Mouse (Mus musculus): Measurements from ENCODE around the gene Prkcsh. TPM values are rescaled to one million over a fixed set of nuclear protein-coding genes. Genes with fewer than 3 reads are reported as not detected.

Gene Prkcsh
- polyA plus RNA-seq, 2 experiments, result 29.2 to 45.1 TPM

- H3K9ac ChIP-seq (replicated peaks), result no peak overlapping the region
- DNase-seq (ENCODE audit: low read depth in 3 of 3, low spot score in 3 of 3) (no peak), ATAC-seq (ENCODE audit: insufficient read depth) (no peak)
- TF ChIP-seq EP300 (IDR thresholded peaks at IDR 0.05; ENCODE audit: low read depth) (no peak), CTCF (IDR thresholded peaks at IDR 0.05; ENCODE audit: low read depth) (no peak)
- H3K27me3 ChIP-seq (ENCODE audit: control insufficient read depth, insufficient read depth, low read length), result peaks cover 30% of the 10 kb centered on the region
- no peak overlapping the region for H3K4me3 ChIP-seq (ENCODE audit: insufficient read depth in 1 of 2, low read depth in 2 of 2, low read length in 2 of 2)
- no peak overlapping the region for H3K27ac ChIP-seq
- no peak overlapping the region for H3K4me2 ChIP-seq (ENCODE audit: low read depth)
- H3K36me3 ChIP-seq (replicated peaks; ENCODE audit: control insufficient read depth, insufficient read depth, low read depth), result peaks cover 3% of the 10 kb centered on the region
- H3K4me1 ChIP-seq (replicated peaks; ENCODE audit: control insufficient read depth in 2 of 2, insufficient read depth in 2 of 2, low read length in 1 of 2), result 0 out of 4 replicates have a peak, but pooled peaks cover 0 to 2% of the 10 kb centered on the region in 2 experiments
- no peaks in the 10 kb centered on the region for H3K9me3 ChIP-seq (ENCODE audit: control insufficient read depth, low read length)
- 61% methylated on average over 9 of the region's 9 CpGs for WGBS (ENCODE audit: insufficient replicate concordance)
Observed at GRCm38 (mm10) chr9:22056303-22056910, 53.8 kb downstream of the Prkcsh start.

- H3K36me3 ChIP-seq (replicated peaks; ENCODE audit: control insufficient read depth, insufficient read depth, low read depth), result peaks cover 3% of the 10 kb centered on the region
- ATAC-seq (ENCODE audit: insufficient read depth) (no peak), DNase-seq (ENCODE audit: low read depth in 3 of 3, low spot score in 3 of 3) (no peak)
- TF ChIP-seq CTCF (IDR thresholded peaks at IDR 0.05; ENCODE audit: low read depth) (no peak), EP300 (IDR thresholded peaks at IDR 0.05; ENCODE audit: low read depth) (no peak)
- WGBS (ENCODE audit: insufficient replicate concordance), result 84% methylated on average over 9 of the region's 9 CpGs
- no peak overlapping the region for H3K9ac ChIP-seq (replicated peaks)
- H3K27me3 ChIP-seq (ENCODE audit: control insufficient read depth, insufficient read depth, low read length), result peaks cover 24% of the 10 kb centered on the region
- no peak overlapping the region for H3K27ac ChIP-seq
- H3K4me2 ChIP-seq (ENCODE audit: low read depth), result no peak overlapping the region
- H3K9me3 ChIP-seq (ENCODE audit: control insufficient read depth, low read length), result no peaks in the 10 kb centered on the region
- 0 out of 4 replicates have a peak, but pooled peaks cover 0 to 2% of the 10 kb centered on the region in 2 experiments for H3K4me1 ChIP-seq (replicated peaks; ENCODE audit: control insufficient read depth in 2 of 2, insufficient read depth in 2 of 2, low read length in 1 of 2)
- no peak overlapping the region for H3K4me3 ChIP-seq (ENCODE audit: insufficient read depth in 1 of 2, low read depth in 2 of 2, low read length in 2 of 2)
Observed at GRCm38 (mm10) chr9:22057031-22057517, 54.5 kb downstream of the Prkcsh start.

GRCm38 (mm10) chr9:22058011-22058424, 55.4 kb downstream of the Prkcsh start:
- H3K4me1 ChIP-seq (replicated peaks; ENCODE audit: control insufficient read depth in 2 of 2, insufficient read depth in 2 of 2, low read length in 1 of 2), result 0 out of 4 replicates have a peak, but pooled peaks cover 0 to 2% of the 10 kb centered on the region in 2 experiments
- TF ChIP-seq CTCF (IDR thresholded peaks at IDR 0.05; ENCODE audit: low read depth), result no peak
- no peak for TF ChIP-seq EP300 (IDR thresholded peaks at IDR 0.05; ENCODE audit: low read depth)

GRCm38 (mm10) chr9:22061339-22061738, 58.7 kb downstream of the Prkcsh start:
- no peak overlapping the region for H3K27ac ChIP-seq
- no peaks in the 10 kb centered on the region for H3K4me1 ChIP-seq (replicated peaks; ENCODE audit: control insufficient read depth in 2 of 2, insufficient read depth in 2 of 2, low read length in 1 of 2)
- ATAC-seq (ENCODE audit: insufficient read depth), result no peak
- H3K27me3 ChIP-seq (ENCODE audit: control insufficient read depth, insufficient read depth, low read length), result no peaks in the 10 kb centered on the region
- TF ChIP-seq EP300 (IDR thresholded peaks at IDR 0.05; ENCODE audit: low read depth), result no peak
- no peak for TF ChIP-seq CTCF (IDR thresholded peaks at IDR 0.05; ENCODE audit: low read depth)
- DNase-seq (ENCODE audit: low read depth in 3 of 3, low spot score in 3 of 3), result no peak
- WGBS (ENCODE audit: insufficient replicate concordance), result 65% methylated on average over 2 of the region's 2 CpGs
- H3K4me3 ChIP-seq (ENCODE audit: insufficient read depth in 1 of 2, low read depth in 2 of 2, low read length in 2 of 2), result no peak overlapping the region
- H3K36me3 ChIP-seq (replicated peaks; ENCODE audit: control insufficient read depth, insufficient read depth, low read depth), result peaks cover 12% of the 10 kb centered on the region
- no peak overlapping the region for H3K4me2 ChIP-seq (ENCODE audit: low read depth)
- no peaks in the 10 kb centered on the region for H3K9me3 ChIP-seq (ENCODE audit: control insufficient read depth, low read length)
- H3K9ac ChIP-seq (replicated peaks), result no peak overlapping the region

More at GRCm38 (mm10) chr9:22058011-22058424, 55.4 kb downstream of the Prkcsh start:
- H3K36me3 ChIP-seq (replicated peaks; ENCODE audit: control insufficient read depth, insufficient read depth, low read depth), result peaks cover 3% of the 10 kb centered on the region
- no peaks in the 10 kb centered on the region for H3K9me3 ChIP-seq (ENCODE audit: control insufficient read depth, low read length)
- no peak overlapping the region for H3K4me2 ChIP-seq (ENCODE audit: low read depth)
- H3K4me3 ChIP-seq (ENCODE audit: insufficient read depth in 1 of 2, low read depth in 2 of 2, low read length in 2 of 2), result no peak overlapping the region
- peaks cover 14% of the 10 kb centered on the region for H3K27me3 ChIP-seq (ENCODE audit: control insufficient read depth, insufficient read depth, low read length)
- DNase-seq (ENCODE audit: low read depth in 3 of 3, low spot score in 3 of 3) (no peak), ATAC-seq (ENCODE audit: insufficient read depth) (no peak)
- H3K27ac ChIP-seq, result no peak overlapping the region
- H3K9ac ChIP-seq (replicated peaks), result no peak overlapping the region
- WGBS (ENCODE audit: insufficient replicate concordance), result 78% methylated on average over 9 of the region's 9 CpGs

Other genes starting within 250 kb of the Prkcsh start
- 37.4 and 52.4 TPM in 2 replicates for gene Spc24, start 242.5 kb upstream of the Prkcsh start, polyA plus RNA-seq (2012; rRNA removed)
- gene Spc24, start 242.5 kb upstream of the Prkcsh start, polyA plus RNA-seq (2014; fragmentation: Nextera tagmentation; extraction: Ambion mirVana), result 89.5 and 92.2 TPM in 2 replicates
- gene Kank2, start 204.1 kb upstream of the Prkcsh start, polyA plus RNA-seq (2012; rRNA removed), result 3.9 and 4.2 TPM in 2 replicates
- gene Kank2, start 204.1 kb upstream of the Prkcsh start, polyA plus RNA-seq (2014; fragmentation: Nextera tagmentation; extraction: Ambion mirVana), result 1.2 and 1.4 TPM in 2 replicates
- 20.4 and 26.8 TPM in 2 replicates for gene Angptl8, start 167.3 kb upstream of the Prkcsh start, polyA plus RNA-seq (2012; rRNA removed)
- gene Angptl8, start 167.3 kb upstream of the Prkcsh start, polyA plus RNA-seq (2014; fragmentation: Nextera tagmentation; extraction: Ambion mirVana), result 19.6 and 20.3 TPM in 2 replicates
- 6.7 and 9.0 TPM in 2 replicates for gene Dock6, start 150.2 kb upstream of the Prkcsh start, polyA plus RNA-seq (2012; rRNA removed)
- 2.1 and 3.4 TPM in 2 replicates for gene Dock6, start 150.2 kb upstream of the Prkcsh start, polyA plus RNA-seq (2014; fragmentation: Nextera tagmentation; extraction: Ambion mirVana)
- 6.7 and 10.3 TPM in 2 replicates for gene Rab3d, start 84.6 kb upstream of the Prkcsh start, polyA plus RNA-seq (2012; rRNA removed)
- gene Rab3d, start 84.6 kb upstream of the Prkcsh start, polyA plus RNA-seq (2014; fragmentation: Nextera tagmentation; extraction: Ambion mirVana), result 6.4 and 6.5 TPM in 2 replicates
- 1.2 and 1.4 TPM in 2 replicates for gene Ccdc159, start 75.3 kb upstream of the Prkcsh start, polyA plus RNA-seq (2012; rRNA removed)
- 0.52 and 0.58 TPM in 2 replicates for gene Ccdc159, start 75.3 kb upstream of the Prkcsh start, polyA plus RNA-seq (2014; fragmentation: Nextera tagmentation; extraction: Ambion mirVana)
- gene Tmem205, start 75.2 kb upstream of the Prkcsh start, polyA plus RNA-seq (2012; rRNA removed), result 37.5 and 61.5 TPM in 2 replicates
- 106 and 110 TPM in 2 replicates for gene Tmem205, start 75.2 kb upstream of the Prkcsh start, polyA plus RNA-seq (2014; fragmentation: Nextera tagmentation; extraction: Ambion mirVana)
- gene Plppr2, start 65.8 kb upstream of the Prkcsh start, polyA plus RNA-seq (2012; rRNA removed), result 2.6 and 3.9 TPM in 2 replicates
- gene Plppr2, start 65.8 kb upstream of the Prkcsh start, polyA plus RNA-seq (2014; fragmentation: Nextera tagmentation; extraction: Ambion mirVana), result 0.99 and 1.3 TPM in 2 replicates
- gene Swsap1, start 47.1 kb upstream of the Prkcsh start, polyA plus RNA-seq (2012; rRNA removed), result 1.4 TPM in 2 replicates
- gene Swsap1, start 47.1 kb upstream of the Prkcsh start, polyA plus RNA-seq (2014; fragmentation: Nextera tagmentation; extraction: Ambion mirVana), result 3.5 and 3.6 TPM in 2 replicates
- 146 and 180 TPM in 2 replicates for gene Epor, start 39.3 kb upstream of the Prkcsh start, polyA plus RNA-seq (2012; rRNA removed)
- gene Epor, start 39.3 kb upstream of the Prkcsh start, polyA plus RNA-seq (2014; fragmentation: Nextera tagmentation; extraction: Ambion mirVana), result 82.6 and 96.5 TPM in 2 replicates
- gene Rgl3, start 13.4 kb upstream of the Prkcsh start, polyA plus RNA-seq (2012; rRNA removed), result 0.19 and 0.24 TPM in 2 replicates
- 0.27 TPM in 1 of 2 replicates, not detected in the other for gene Rgl3, start 13.4 kb upstream of the Prkcsh start, polyA plus RNA-seq (2014; fragmentation: Nextera tagmentation; extraction: Ambion mirVana)
- gene Ccdc151, start 172 bp upstream of the Prkcsh start, polyA plus RNA-seq (2012; rRNA removed), result 0.02 and 0.06 TPM in 2 replicates
- gene Ccdc151, start 172 bp upstream of the Prkcsh start, polyA plus RNA-seq (2014; fragmentation: Nextera tagmentation; extraction: Ambion mirVana), result not detected in 2 replicates
- gene Elavl3, start 49.2 kb downstream of the Prkcsh start, polyA plus RNA-seq (2012; rRNA removed), result 0.01 and 0.22 TPM in 2 replicates
- gene Elavl3, start 49.2 kb downstream of the Prkcsh start, polyA plus RNA-seq (2014; fragmentation: Nextera tagmentation; extraction: Ambion mirVana), result not detected in 2 replicates
- not detected in 2 replicates for gene Gm49318, start 68.5 kb downstream of the Prkcsh start, polyA plus RNA-seq (2012; rRNA removed)
- gene Gm49318, start 68.5 kb downstream of the Prkcsh start, polyA plus RNA-seq (2014; fragmentation: Nextera tagmentation; extraction: Ambion mirVana), result not detected in 2 replicates
- 6.6 and 8.0 TPM in 2 replicates for gene Zfp653, start 68.6 kb downstream of the Prkcsh start, polyA plus RNA-seq (2012; rRNA removed)
- gene Zfp653, start 68.6 kb downstream of the Prkcsh start, polyA plus RNA-seq (2014; fragmentation: Nextera tagmentation; extraction: Ambion mirVana), result 2.4 and 3.1 TPM in 2 replicates
- gene Ecsit, start 82.6 kb downstream of the Prkcsh start, polyA plus RNA-seq (2012; rRNA removed), result 14.6 and 14.7 TPM in 2 replicates
- gene Ecsit, start 82.6 kb downstream of the Prkcsh start, polyA plus RNA-seq (2014; fragmentation: Nextera tagmentation; extraction: Ambion mirVana), result 16.8 and 19.9 TPM in 2 replicates
- 0.17 and 0.91 TPM in 2 replicates for gene Cnn1, start 96.4 kb downstream of the Prkcsh start, polyA plus RNA-seq (2012; rRNA removed)
- 0.09 and 0.44 TPM in 2 replicates for gene Cnn1, start 96.4 kb downstream of the Prkcsh start, polyA plus RNA-seq (2014; fragmentation: Nextera tagmentation; extraction: Ambion mirVana)
- gene Elof1, start 114.4 kb downstream of the Prkcsh start, polyA plus RNA-seq (2012; rRNA removed), result 59.5 and 72.5 TPM in 2 replicates
- gene Elof1, start 114.4 kb downstream of the Prkcsh start, polyA plus RNA-seq (2014; fragmentation: Nextera tagmentation; extraction: Ambion mirVana), result 98.2 and 102 TPM in 2 replicates
- gene Acp5, start 132.9 kb downstream of the Prkcsh start, polyA plus RNA-seq (2012; rRNA removed), result 181 and 203 TPM in 2 replicates
- 195 and 196 TPM in 2 replicates for gene Acp5, start 132.9 kb downstream of the Prkcsh start, polyA plus RNA-seq (2014; fragmentation: Nextera tagmentation; extraction: Ambion mirVana)
- 17.5 and 26.4 TPM in 2 replicates for gene Pigyl, start 154.0 kb downstream of the Prkcsh start, polyA plus RNA-seq (2012; rRNA removed)
- gene Pigyl, start 154.0 kb downstream of the Prkcsh start, polyA plus RNA-seq (2014; fragmentation: Nextera tagmentation; extraction: Ambion mirVana), result 41.5 and 42.1 TPM in 2 replicates
- not detected in 2 replicates for gene Zfp872, start 185.3 kb downstream of the Prkcsh start, polyA plus RNA-seq (2012; rRNA removed)
- gene Zfp872, start 185.3 kb downstream of the Prkcsh start, polyA plus RNA-seq (2014; fragmentation: Nextera tagmentation; extraction: Ambion mirVana), result not detected in 2 replicates
- 2.8 and 4.7 TPM in 2 replicates for gene Zfp809, start 222.9 kb downstream of the Prkcsh start, polyA plus RNA-seq (2012; rRNA removed)
- 6.0 and 6.5 TPM in 2 replicates for gene Zfp809, start 222.9 kb downstream of the Prkcsh start, polyA plus RNA-seq (2014; fragmentation: Nextera tagmentation; extraction: Ambion mirVana)

Measured in liver, embryonic 14.5 days (tissue).